Mouse (Mus musculus) gastrocnemius, postnatal 4 days (tissue): ENCODE measurements around the gene Mybpc2. TPM values are rescaled to one million over a fixed set of nuclear protein-coding genes. Genes with fewer than 3 reads are reported as not detected.

ENCODE experiments used
- DNase-seq, 2 experiments: peaks; one replicate each; pipeline ENCODE4 v3.0.0; 2021 to 2022; ENCODE audit warnings: low spot score in 2 of 2, mixed read lengths in 2 of 2
- total RNA-seq, 2 experiments: library from RNA; stranded (reverse); gene quantifications; 2 replicates each; pipeline ENCODE4 v1.2.3; 2021

Mybpc2 gene
- total RNA-seq, 2 experiments from 2014 or later, result 438 to 552 TPM

DNA sequence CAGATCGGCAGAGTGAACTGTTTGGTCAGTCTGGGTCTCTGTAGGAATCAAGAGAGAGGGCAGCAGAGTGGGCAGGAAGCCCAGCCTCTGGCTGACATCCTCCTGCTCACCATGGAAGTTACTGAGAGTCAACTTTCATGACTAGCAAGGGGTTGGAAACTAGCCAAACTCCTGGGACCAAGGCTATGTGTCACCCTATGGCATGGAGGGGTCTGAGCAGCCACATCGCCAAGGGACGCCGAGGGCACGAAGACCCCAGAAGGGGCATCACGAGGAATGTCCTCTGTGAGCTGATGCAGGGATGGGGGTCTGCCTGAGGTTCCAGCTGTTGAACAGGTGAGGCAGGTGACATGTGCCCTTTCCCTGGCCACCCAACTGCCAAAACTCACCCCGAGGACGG is 35.9 kb downstream of the Mybpc2 start:
- DNase-seq, result no peak

DNA sequence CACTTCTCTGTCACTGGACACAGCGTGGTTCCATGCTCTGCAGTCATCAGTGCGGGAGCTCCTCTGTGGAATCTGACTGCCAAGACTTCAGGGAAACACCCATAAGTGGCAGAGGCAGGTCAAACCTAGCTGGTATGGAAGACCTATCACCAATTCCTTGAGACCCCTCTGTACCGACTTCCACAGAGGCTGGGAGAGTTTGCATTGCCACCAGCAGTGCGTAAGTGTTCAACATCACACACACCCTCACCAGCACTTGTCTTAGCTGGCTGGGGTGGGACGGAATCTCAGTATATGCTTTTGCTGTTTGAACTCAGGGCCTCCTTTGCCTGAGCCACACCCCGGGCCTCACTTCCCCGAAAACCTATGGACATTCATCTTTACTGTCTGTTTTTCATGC is 36.5 kb downstream of the Mybpc2 start:
- DNase-seq, result no peak

DNA sequence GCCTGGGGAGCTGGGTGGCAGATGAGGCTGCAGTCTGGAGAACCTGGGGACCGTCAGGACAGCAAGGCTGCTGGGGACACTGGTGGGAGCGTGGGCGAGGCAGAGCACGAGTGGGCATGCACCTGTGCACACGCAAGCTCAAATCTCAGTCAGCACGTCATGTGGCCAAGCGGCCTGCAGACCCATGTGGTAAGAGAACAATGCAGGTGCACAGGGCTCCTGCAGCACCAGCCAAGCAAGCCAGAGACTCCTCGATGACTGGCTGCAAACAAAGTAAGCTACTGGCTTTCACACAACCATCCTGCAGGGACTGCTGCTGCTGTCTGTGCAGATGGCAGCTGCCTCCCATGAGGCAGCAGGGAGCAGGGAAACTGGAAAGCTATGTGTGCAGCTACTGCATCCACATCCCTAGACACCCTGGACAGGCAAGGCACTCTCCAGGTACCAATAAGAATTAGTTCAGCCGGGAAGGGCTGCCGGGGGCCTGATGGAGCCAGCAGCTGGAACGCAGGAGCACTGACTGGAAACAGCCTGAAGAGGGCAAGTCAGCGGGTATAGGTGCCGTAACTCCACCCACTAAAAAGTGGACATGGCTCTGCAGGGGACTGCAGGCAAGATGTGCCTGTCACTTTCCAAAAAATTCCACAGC is 37.4 kb downstream of the Mybpc2 start:
- DNase-seq, result no peak

DNA sequence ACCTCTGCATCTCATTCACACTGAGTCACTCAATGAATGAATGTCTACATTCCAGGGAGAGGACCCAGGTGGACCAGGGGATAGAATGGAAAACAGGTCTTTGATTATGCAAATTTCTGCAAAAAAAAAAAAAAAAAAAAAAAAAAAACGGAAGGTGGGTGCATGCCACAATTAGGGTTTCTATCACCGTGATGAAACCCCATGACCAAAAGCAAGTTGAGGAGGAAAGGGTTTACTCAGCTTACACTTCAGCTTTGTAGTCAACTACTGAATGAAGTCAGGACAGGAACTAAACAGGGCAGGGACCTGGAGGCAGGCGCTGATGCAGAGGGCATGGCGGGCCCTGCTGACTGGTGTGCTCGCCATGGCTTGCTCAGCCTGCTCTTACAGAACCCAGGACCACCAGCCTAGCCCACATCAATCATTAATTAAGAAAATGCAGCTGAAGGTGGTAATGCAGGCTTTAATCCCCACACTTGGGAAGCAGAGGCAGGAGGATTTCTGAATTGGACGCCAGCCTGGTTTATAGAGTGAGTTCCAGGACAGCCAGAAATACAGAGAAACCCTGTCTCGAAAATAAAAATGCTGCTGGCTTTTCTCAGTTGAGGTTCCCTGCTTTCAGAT is 38.8 kb downstream of the Mybpc2 start:
- DNase-seq, result peak in 1 of 2 experiments; percentile 12

DNA sequence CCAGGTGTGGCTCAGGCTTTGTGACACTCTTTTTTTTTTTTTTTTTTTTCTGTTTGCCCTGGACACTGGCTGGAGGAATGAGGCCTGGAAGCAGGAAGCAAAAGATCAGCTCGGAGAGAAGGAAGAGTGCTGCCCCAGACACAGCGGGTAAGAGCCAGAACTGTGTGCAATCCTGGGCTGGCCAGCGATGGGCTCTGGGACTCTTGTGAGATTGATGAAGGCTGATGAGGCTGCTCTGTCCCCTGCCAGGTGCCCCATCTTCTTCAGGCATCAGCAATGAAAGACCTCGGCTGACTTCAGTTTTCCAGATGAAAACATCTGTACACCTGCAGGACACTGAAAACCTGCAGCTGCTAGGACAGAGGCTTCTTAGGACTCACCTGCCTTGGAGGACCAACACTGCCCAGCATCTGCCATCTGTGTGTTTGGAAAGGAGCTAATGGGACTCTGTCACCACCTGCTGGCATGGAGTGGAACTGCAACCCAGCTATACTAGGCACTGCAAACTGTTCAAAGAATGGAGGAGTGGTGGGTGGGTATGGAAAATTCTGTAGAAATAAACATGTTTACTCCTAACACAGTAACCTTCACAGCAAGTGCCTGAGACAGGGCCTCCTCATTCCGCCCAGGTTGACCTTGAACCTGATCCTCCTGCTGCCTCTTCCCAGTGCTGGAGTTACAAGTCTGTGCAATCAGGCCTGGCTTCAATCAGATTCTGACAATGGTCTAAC is 39.5 kb downstream of the Mybpc2 start:
- peak in 1 of 2 experiments; percentile 67 for DNase-seq

DNA sequence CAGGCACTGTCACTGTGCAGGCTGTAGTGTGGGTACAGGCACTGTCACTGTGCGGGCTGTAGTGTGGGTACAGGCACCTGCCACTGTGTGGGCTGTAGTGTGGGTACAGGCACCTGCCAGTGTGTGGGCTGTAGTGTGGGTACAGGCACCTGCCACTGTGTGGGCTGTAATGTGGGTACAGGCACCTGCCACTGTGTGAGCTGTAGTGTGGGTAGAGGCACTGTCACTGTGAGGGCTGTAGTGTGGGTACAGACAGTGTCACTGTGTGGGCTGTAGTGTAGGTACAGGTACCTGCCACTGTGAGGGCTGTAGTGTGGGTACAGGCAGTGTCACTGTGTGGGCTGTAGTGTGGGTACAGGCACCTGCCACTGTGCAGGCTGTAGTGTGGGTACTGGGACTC is 40.3 kb downstream of the Mybpc2 start:
- no peak for DNase-seq

DNA sequence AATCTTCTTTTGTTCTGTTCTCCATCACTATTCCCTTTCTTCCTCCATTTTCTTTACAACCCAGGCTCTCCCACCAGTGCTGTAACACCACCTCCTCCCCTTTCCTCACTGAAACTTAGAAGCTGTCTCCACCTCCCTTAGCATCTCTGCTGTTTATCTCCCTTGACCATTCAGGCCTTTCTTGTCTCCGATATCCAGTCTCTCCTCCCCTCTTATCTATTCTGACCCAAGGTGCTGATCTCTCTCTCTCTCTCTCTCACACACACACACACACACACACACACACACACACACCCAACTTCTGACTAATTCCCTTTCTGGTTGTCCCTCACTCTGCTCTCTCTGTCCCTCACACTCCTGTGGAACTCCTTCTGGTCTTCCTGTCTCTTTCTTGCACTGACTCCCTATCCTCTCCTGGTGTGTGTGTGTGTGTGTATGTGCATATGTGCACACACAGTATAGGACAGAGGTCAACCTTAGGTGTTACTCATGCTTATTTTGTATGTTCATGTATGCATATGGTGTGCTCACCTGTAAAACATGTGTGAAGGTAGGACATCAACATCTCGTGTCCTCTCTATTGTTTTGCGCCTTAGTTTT is 41.5 kb downstream of the Mybpc2 start:
- DNase-seq, result no peak

DNA sequence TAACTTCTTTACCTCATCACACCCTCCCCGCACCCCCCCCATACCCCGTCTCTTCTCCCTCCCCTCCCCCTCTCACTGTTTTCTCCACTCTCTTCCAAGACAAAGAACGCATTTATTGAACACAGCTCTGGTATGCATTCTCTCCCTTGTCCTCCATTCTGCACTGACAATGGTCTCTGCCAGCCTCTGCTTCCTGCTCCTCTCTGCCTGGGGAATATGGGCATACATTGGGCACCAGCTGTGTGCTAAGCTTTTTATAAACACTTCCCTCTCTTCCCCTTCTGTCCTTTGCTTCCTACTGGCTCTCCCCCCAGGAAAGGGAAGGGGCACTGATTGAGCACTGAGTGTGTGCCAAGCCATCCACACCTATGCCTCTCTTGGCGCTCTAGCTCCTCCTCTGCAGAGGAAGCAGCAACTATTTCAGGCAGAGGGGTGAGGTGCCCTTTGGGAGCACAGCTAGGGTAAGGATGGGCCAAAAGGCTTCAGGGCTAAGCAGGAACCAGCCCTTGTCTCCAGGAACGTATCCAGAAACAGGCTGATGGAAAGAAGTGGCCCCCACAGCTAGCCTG is 49.3 kb downstream of the Mybpc2 start:
- DNase-seq, result no peak

DNA sequence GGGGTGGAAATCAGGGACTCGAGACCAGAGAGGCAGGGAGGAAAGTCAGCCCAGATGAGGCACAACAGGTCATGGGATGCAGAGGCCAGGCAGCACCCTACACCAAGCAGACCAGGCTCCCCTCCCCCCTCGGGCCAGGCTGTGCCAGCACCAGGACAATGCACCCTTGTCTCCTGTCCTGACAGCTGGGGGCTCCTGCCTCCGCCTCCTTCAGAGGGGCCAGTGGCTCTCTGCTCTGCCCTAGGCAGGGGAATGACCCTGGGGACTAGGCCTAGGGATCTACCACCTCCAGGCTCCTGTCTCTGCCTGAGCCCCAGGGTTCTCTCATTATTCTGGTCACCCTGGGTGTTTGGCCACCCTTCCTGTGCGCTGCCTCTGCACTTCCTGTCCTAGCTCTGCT is 50.0 kb downstream of the Mybpc2 start:
- DNase-seq, result peak; percentile 46 to 68

DNA sequence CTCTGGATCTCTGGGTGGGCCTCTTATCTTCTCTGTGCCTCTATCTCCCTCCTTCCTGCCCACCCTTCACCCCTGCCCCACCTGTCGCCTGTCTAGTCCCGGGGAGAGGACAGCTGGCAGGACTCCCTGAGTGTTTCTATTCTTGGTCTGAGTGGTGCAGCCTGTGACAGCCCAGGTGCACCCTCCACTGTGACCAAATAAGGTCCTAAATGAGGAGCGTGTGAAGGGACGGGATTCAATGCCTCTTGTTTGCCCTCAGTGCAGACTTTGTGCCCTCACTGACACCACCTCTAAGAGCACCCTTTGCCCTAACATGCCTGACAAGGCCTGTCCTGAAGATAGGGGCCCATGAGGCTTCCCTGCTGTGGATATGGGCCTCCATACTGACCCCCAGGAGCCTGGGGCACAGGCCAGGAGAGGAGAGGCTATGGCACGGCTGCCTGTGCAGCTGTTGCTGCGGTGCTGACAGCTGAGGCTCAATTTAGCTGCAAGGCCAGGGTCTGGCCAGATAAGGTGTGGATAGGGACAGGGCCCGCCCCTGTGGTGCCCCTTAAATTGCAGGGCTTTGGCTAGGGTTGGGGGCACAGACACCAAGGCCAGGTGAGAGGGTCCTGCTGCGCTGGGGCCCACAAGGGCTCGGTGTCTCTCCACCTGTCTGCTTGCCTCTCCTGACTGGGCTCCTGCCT is 51.4 kb downstream of the Mybpc2 start:
- DNase-seq, result peak; percentile 34 to 53

DNA sequence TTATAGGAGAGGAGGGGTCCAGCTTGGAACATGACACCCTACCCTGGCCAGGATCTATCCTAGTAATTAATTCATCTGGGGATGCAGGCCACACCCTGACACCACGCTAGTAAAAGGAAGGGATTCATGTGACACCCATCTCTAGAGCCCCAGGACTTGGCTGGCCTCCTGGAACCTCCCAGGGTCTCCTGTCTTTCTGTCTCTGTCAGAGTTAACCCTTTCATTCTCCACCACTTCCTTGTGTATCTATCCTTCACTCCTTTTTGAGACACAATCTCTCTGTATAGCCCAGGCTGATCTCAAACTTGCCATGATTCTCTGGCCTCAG is 51.9 kb downstream of the Mybpc2 start:
- DNase-seq, result no peak

DNA sequence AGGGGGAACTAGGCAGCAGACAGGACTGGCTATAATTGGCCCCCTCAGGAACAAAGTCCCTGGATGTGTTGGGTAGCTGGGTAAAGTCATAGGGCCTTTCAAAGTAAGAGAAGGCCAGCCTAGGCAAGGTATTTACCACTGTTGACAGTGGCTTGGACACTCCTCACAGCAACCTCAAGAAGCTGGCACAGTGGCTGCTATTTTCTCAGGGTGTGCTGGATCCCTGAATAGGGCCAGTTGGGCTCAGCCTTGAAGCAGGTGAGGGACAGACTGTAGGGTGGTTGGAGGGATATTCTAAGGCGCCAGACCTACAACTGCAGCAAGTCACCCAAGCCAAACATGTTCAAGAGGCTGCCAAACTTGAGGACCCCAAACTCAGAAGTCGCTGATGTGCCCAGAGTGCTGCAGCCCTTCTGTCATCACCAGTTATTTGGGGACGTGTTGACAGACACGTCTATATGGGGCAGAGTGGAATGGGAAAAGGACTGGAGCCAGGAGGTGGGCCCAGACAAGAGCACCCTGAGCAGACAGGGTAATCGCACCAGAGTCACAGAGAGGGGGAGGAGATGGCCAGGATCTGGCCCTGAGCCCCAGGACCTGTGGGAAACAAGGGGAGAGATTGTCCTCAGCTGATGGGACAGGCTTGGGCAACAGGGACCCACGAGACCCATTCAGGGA is 52.4 kb downstream of the Mybpc2 start:
- no peak for DNase-seq

DNA sequence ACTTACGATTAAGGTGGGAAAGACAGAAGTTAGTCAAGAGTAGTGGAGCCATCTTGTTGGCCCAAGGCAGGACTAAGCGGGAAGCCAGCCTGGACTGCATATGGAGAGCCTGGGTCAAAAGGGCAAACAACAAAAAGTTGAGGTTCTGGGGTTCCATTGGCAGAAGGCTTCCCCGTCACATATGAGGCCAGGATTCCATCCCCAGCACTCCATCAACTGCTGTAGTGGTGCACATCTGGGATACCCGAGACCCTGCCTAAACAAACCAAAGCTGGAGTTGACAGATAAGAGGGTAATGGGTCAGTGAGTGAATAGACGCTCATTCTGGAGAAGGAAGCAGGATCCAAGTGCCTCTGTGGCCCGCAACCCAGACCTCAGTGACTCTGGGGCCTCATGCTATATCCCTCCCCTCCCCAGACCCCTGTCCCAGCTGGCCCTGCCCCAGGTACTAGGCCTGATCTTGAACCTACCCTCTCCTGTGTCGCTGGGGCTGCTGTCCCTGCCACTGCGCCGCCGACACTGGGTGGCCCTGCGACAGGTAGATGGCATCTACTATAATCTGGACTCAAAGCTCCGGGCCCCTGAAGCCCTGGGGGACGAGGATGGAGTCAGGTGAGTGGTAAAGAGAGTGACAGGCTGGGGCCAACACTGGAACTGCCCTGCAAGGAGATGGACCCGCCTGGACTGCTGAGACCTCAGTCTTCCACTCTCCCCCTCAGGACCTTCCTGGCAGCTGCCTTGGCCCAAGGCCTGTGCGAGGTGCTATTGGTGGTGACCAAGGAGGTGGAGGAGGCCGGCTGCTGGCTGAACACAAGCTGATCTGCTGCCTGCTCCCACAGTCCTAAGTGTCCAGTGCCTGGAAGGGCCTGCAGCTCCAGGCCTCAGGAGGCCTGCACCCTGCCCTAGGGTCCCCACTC is 53.5 kb downstream of the Mybpc2 start:
- DNase-seq, result no peak

DNA sequence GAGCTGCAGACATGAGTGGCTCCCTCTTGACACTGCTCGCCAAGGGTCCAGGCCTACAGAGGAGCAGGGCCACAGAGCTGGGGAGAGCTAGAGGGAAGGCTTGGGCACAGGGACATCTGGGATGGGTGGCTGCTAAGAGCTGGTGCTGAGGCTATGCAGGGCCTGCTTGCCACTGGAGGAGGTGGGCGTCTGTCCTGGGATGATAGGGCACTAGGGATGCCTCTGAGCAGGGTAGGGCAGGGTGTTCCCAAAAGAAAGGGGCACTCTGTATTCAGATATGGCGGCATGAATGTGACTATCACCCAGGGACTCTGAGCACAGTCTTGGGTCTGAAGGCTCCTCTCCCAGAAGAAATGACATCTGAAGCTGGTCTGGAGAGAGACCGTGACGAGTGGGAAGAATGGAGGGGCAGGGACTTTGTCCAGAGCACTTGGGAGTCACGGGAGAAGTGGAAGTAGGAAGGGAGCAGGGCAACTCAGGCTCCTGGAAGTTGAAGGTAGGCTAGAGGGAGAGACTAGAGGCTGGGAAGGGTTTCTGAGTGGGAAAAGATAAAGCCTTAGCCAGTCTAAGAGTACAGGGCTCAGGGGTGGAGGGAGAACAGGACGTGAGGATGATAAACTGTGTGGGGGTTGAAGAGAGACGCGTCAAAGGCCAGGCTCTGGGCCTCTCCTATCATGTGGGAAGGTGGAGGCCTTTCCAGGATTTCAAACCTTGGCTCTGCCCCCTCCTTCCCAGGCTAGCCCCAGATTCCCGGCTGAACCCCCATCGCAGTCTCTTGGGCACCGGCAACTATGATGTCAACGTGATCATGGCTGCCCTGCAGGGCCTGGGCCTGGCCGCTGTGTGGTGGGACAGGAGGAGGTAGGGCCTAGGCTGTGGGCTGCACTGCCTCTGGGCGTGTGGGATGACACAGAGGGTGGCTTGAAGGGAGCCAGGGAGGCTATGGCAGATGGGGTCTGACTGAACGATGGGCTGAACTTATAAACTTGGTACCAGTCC is 54.5 kb downstream of the Mybpc2 start:
- DNase-seq, result no peak

DNA sequence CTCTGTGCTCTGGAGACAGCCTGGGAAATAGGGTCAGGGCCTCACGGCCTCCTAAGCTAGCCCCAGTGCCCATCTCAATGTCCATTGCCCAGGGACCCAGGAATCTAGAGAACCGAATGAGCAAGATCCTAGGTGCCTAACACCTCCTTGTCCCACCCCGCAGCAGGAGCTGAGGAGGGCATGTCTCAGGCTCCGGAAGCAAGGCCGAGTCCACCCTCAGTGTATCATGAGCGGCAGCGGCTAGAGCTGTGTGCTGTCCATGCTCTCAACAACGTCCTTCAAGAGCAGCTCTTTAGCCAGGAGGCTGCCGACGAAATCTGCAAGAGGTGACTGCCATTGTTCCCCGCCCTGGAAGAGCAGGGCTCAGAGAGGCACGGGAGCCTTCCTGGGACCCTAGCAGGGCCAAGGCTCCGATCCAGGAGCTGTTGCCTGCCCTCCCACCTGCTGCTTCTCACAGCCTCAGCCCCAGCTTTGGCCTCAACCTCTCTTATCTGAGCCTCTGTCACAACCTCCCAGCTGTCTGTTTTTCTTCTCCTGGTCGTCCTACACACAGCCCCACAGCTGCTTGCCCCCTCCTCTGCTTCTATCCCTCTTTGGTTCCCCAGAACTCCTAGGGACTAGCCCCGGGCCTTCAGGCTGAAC is 55.7 kb downstream of the Mybpc2 start:
- no peak for DNase-seq

DNA sequence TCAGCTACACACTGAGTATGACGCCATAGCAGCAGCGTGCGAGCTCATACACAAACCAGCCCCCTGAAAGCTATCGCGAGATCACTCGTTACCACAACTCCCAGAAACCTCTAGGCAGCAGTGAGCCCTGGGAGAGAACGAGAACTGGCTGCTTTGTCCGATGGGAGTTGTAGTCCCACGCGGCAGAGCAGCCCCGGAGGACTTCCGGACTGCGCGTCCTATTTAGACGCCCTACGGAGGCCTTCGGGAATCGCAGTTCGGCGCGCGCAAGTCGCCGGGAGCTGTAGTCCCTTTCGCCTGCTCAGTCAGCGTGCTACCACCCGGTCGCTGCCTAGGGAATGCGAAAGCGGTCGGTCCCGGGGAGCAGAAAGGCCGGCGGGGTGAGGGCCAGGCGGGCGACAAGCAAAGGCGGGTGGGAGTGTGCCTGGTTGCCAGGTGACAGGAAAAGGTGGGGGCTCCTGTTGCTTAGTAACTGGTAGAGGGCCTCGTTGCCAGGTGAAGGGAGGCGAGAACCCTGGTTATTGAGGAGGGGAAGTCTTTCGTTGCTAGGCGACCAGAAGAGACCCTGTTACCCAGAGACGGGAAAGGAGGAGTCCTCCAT is 56.5 kb downstream of the Mybpc2 start, which contains the start of gene Josd2:
Josd2 (plus strand) TSS at position 170 of the 601 bp plus-strand sequence.
- peak; percentile 76 to 91 for DNase-seq

DNA sequence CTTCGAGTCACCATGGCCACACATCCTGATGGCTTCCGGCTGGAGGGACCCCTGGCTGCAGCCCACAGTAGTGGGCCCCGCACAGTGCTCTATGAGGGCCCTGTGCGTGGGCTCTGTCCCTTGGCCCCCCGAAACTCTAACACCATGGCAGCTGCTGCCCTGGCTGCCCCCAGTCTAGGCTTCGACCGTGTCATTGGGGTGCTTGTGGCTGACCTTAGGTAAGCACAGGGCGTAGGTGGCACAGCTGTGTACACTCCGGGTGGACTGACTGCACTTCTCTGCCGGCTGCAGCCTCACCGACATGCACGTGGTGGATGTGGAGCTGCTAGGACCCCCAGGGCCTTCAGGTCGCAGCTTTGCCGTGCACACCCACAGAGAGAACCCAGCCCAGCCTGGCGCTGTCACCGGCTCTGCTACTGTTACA is 57.6 kb downstream of the Mybpc2 start:
- DNase-seq, result no peak
